Mouse (Mus musculus) heart, embryonic 14.5 days (tissue): Measurements from ENCODE around the gene Nr4a1. TPM values are rescaled to one million over a fixed set of nuclear protein-coding genes. Genes with fewer than 3 reads are reported as not detected.

Experiments
- ATAC-seq: fragments of 200-750 bp; cut with Nextera tagmentation; 2 replicates; pipeline ENCODE4 v1.8.0; 2017; ENCODE audit warnings: low read depth, moderate TSS enrichment; ENCODE audit not compliant: insufficient number of reproducible peaks, insufficient read depth, low FRiP score
- H3K27ac ChIP-seq, 2 experiments: fragments of 200-500 bp in 1 of 2; fragments of 300-500 bp in 1 of 2; sonication (generic) in 1 of 2; replicated peaks in 1 of 2; 2 replicates each; pipeline ENCODE4 v1.5.1; 2012 to 2014; ENCODE audit warnings: low read depth in 2 of 2, low read length in 2 of 2, control low read depth in 1 of 2, mild to moderate bottlenecking in 1 of 2, mixed read lengths in 1 of 2; ENCODE audit not compliant: control insufficient read depth in 1 of 2, insufficient read depth in 1 of 2
- H3K27me3 ChIP-seq: fragments of 300-500 bp; sonication (generic); 2 replicates; pipeline ENCODE4 v1.6.1; 2014; ENCODE audit warnings: mild to moderate bottlenecking, low read length, control low read depth; ENCODE audit not compliant: control insufficient read depth, insufficient read depth
- H3K36me3 ChIP-seq: fragments of 300-500 bp; sonication (generic); 2 replicates; pipeline ENCODE4 v1.6.1; 2014; ENCODE audit warnings: mild to moderate bottlenecking, control low read depth, low read length, mixed read lengths; ENCODE audit not compliant: control insufficient read depth, insufficient read depth
- H3K4me1 ChIP-seq, 2 experiments: fragments of 200-500 bp in 1 of 2; fragments of 300-500 bp in 1 of 2; sonication (generic) in 1 of 2; 2 replicates each; pipeline ENCODE4 v1.6.1; 2012 to 2014; ENCODE audit warnings: low read length in 2 of 2, control low read depth in 1 of 2, mixed read lengths in 1 of 2; ENCODE audit not compliant: control insufficient read depth in 2 of 2, insufficient read depth in 2 of 2
- H3K4me2 ChIP-seq: fragments of 300-500 bp; sonication (generic); 2 replicates; pipeline ENCODE4 v1.6.1; 2014; ENCODE audit warnings: mild to moderate bottlenecking, low read length
- H3K4me3 ChIP-seq, 2 experiments: fragments of 200-500 bp in 1 of 2; fragments of 300-500 bp in 1 of 2; sonication (generic) in 1 of 2; 2 replicates each; pipeline ENCODE4 v1.5.1; 2012 to 2014; ENCODE audit warnings: low read length in 2 of 2, mild to moderate bottlenecking in 2 of 2, control low read depth in 1 of 2, low read depth in 1 of 2, moderate library complexity in 1 of 2; ENCODE audit not compliant: control insufficient read depth in 1 of 2, insufficient read depth in 1 of 2
- H3K9ac ChIP-seq: fragments of 300-500 bp; sonication (generic); 2 replicates; pipeline ENCODE4 v1.6.1; 2014; ENCODE audit warnings: mild to moderate bottlenecking, low read length
- H3K9me3 ChIP-seq: fragments of 300-500 bp; sonication (generic); 2 replicates; pipeline ENCODE4 v1.6.1; 2016; ENCODE audit warnings: low read length, control low read depth; ENCODE audit not compliant: control insufficient read depth
- WGBS: fragments of 180-500 bp; shearing (Covaris S2); extraction: QIAGEN DNeasy Blood & Tissue Kit; methylation state at CpG from one replicate; pipeline ENCODE4 v1.1.7; 2014; 5-methylcytosine and 5-hydroxymethylcytosine counted together
- polyA plus RNA-seq: library from polyadenylated mRNA; unstranded; fragments of >200 nt; fragmentation: Nextera tagmentation; extraction: Ambion mirVana; gene quantifications from 2 replicates; pipeline ENCODE4 v1.2.1, GENCODE M21; 2014

Gene Nr4a1
- polyA plus RNA-seq, 1 experiment from 2014 or later = 6.6 TPM

DNA sequence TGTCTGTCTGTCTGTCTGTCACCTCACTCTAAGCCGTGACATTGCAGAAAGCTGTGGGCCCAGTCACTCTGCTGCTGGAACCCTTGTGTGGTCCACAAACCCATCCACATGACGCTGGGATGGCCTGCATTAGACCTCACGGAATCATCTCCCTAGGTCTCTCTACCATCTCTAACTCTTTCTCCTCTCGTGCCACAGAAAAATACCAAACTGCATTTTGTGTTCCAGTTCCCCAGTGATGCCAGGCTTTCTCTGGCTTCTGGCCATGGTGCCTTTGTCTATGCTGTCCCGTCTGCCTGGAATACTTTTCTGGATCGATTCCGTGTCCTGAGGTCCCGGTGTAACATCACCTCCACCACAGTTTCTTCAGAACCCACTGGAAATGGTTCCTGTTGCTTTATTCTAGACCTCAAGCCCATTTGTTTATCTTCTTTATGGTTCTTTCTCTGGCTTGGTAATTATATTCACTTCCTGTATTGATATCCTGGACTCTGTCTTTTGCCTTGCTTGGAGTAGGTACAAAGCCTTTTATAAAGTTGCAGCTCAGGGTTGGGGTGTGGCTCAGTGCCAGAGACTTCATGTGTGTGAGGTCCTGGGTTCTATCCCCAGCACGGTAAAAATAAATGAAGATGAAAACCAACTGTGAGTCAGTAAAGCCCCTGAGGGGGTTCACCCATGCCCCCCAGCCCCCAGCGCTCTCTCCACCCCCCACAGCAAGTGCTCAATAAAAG is 19.3 kb upstream of the Nr4a1 start:
- Histone ChIP-seq H3K4me1 (peaks cover 13 to 22% of the 10 kb centered on the region in 2 experiments), H3K4me2 (no peak overlapping the region)

DNA sequence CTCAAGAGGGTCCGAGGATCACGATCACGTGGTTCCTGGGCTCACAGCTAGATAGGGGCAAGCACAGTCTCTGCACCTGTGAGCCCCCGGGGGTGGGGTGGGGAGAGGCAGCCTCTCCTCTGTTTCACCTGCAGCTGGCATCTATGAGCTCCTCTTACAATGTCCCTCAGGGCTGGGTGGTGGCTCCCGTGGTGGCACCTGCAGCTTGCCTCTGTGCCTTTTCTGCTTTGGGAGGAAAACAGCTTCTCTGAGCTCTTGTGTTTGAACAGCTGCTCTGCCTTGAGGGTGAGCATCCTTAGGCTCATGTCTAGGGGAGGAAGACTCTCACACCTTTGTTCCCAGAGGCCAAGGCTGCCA is 18.7 kb upstream of the Nr4a1 start:
- Histone ChIP-seq H3K27me3 (no peaks in the 10 kb centered on the region), H3K4me3 (no peak overlapping the region), H3K36me3 (peaks cover 27% of the 10 kb centered on the region), H3K4me2 (no peak overlapping the region), H3K9ac (no peak overlapping the region), H3K9me3 (no peaks in the 10 kb centered on the region), H3K4me1 (peaks cover 13 to 23% of the 10 kb centered on the region in 2 experiments), H3K27ac (no peak overlapping the region)
- no peak for ATAC-seq
- whole genome bisulfite sequencing = 34% methylated on average over 5 of the region's 5 CpGs

More for the DNA sequence above, 19.3 kb upstream of the Nr4a1 start:
- no peak overlapping the region for H3K9ac ChIP-seq
- WGBS = 69% methylated on average over 10 of the region's 10 CpGs
- H3K4me3 ChIP-seq = no peak overlapping the region
- ATAC-seq = no peak
- H3K9me3 ChIP-seq = no peaks in the 10 kb centered on the region
- H3K27me3 ChIP-seq = no peaks in the 10 kb centered on the region
- peaks cover 32% of the 10 kb centered on the region for H3K36me3 ChIP-seq
- no peak overlapping the region for H3K27ac ChIP-seq

DNA sequence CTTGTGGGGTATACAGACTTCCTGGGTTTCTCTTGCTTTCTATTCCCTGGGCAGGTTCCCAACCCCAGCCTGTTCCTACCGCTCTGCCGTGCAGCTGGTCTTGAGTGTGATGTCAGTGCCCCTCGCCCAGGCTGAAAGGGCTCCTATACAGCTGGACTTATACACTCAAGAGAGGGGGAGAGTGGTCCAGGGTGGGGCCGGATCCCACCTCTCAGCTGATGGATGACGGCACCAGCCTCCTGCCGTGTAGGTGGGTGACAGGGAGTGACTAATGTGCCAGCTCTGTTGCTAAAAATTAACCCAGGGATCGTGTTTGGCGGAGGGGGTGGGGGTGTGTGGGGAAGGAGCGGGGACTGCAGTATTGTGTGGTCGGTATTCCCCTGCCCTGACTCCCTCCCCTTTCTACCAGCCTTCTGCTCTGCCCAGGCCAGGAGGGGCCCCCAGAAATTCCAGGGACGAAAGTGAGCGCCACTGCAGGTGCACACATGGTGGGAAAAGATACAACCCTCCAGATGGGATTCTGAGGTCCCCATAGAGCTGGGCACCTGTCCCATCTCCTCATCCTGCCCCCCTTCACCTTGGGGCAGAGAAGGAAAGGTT is 18.2 kb upstream of the Nr4a1 start:
- Histone ChIP-seq H3K4me2 (peak overlapping the region; percentile 9; the same call in 1 of the 2 replicates), H3K36me3 (peaks cover 22% of the 10 kb centered on the region), H3K4me3 (no peak overlapping the region), H3K9ac (no peak overlapping the region), H3K27me3 (no peaks in the 10 kb centered on the region), H3K4me1 (peaks cover 13 to 26% of the 10 kb centered on the region in 2 experiments), H3K27ac (no peak overlapping the region), H3K9me3 (no peaks in the 10 kb centered on the region)
- 35% methylated on average over 11 of the region's 12 CpGs for WGBS
- ATAC-seq = no peak

DNA sequence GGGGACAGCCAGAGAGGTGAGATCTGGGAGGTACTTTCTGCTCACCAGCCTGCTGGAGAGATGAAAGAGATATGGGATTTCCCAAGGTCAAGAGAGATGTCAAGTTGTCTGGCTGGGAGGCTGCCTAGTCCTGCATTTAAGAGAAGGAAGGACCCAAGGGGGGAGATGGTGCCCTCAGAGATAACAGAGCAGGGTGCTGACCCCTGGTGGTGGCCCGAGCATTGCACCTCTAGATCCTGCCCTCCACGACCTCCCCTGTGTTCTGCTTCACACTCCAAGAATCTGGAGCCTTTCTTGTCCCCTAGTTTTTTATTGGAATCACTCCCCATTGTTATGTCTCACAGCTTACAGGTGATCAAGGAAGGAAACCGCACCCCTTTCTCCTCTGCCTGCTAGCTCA is 17.2 kb upstream of the Nr4a1 start:
- H3K27ac ChIP-seq = no peak overlapping the region
- no peak overlapping the region for H3K9ac ChIP-seq
- 6% methylated on average over 3 of the region's 3 CpGs for WGBS

DNA sequence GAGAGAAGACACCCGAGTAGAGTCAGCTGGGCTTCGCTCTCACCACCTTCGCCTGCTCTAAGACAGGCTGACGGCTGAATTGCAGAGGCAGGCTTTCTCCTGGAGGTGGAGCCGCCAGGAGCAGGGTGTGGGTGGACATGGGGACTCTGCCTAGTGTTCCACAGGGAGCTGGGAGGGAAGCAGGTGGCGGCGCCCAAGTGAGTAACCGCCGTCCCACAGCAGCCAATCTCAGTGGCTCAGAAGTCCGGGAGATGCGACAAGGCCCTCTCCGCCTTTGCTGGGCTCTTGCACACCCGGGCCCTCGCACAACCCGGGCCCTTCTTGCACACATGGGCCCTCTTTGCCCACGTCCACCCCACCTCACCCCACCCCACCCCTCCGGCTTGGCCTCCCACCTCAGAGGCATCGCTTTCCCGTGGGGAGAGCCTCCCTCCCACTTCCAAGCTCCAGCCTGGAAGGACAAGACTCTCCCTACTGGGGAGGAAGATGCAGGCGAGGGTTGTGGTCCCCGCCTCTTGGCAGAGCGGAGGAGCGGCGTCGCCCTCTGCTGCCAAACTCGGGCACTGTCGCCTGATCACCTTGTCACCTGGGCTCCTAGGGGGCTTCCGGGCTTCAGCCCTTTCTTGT is 15.1 kb upstream of the Nr4a1 start:
- Histone ChIP-seq H3K4me2 (peak overlapping the region; percentile 77), H3K9ac (peak overlapping the region; percentile 67), H3K27ac (0 out of 4 replicates have a peak overlapping the region, but pooled peaks of 1 of the 2 experiments have one; percentile 25), H3K36me3 (no peaks in the 10 kb centered on the region), H3K4me1 (peaks cover 25 to 41% of the 10 kb centered on the region in 2 experiments), H3K27me3 (no peaks in the 10 kb centered on the region), H3K4me3 (peak overlapping the region; percentile 34 to 35), H3K9me3 (no peaks in the 10 kb centered on the region)
- WGBS = 4% methylated on average over 27 of the region's 28 CpGs
- ATAC-seq = no peak

More for the DNA sequence above, 17.2 kb upstream of the Nr4a1 start:
- Histone ChIP-seq H3K4me2 (no peak overlapping the region), H3K4me1 (peaks cover 19 to 33% of the 10 kb centered on the region in 2 experiments), H3K27me3 (no peaks in the 10 kb centered on the region), H3K4me3 (no peak overlapping the region), H3K9me3 (no peaks in the 10 kb centered on the region), H3K36me3 (peaks cover 11% of the 10 kb centered on the region; the same call in 1 of the 2 replicates)
- ATAC-seq = no peak

DNA sequence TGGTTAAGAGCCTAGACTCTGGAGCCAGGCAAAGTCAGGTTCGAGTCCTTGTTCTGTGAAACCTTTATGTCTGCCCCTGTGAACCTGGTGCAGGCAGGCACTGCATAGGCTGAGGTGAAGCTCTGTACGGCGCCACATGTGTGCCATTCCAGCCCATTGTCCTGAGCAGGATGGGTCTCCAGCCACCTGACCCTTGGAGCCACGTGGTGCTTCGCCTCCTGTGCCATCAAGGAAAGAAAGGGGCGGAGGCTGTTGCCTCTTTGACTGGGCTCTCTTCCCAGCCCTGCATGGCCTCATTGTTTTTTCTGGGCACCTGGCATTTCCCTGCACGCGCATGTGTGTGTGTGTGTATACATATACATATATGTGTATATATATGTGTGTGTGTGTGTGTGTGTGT is 14.2 kb upstream of the Nr4a1 start:
- no peak for ATAC-seq
- H3K27ac ChIP-seq = no peak overlapping the region
- no peak overlapping the region for H3K4me3 ChIP-seq
- no peaks in the 10 kb centered on the region for H3K36me3 ChIP-seq
- H3K27me3 ChIP-seq = no peaks in the 10 kb centered on the region
- 70% methylated on average over 8 of the region's 8 CpGs for WGBS
- H3K4me1 ChIP-seq = peaks cover 25 to 41% of the 10 kb centered on the region in 2 experiments
- no peaks in the 10 kb centered on the region for H3K9me3 ChIP-seq
- no peak overlapping the region for H3K4me2 ChIP-seq
- H3K9ac ChIP-seq = no peak overlapping the region

DNA sequence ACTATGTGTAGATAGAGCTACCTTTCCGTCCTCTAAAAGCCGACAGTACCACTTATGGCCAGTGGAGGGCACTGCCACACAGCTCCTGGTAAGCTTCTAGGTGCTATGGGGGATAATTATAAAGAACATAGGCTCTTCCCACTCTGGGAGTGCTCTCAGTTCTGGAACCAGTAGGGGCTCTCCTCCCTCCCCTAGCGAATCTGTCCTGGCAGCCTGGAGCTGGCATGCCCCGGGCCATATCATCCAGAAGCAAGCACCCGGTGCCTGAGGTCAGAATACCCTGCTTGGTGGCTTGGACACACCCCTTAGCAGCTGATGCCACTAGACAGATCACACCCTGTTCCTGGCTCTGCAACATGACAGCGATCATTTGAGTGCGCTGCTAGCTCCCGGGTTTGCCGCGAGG is 13.3 kb upstream of the Nr4a1 start:
- Histone ChIP-seq H3K27me3 (no peaks in the 10 kb centered on the region), H3K4me1 (peaks cover 22 to 40% of the 10 kb centered on the region in 2 experiments), H3K4me2 (peak overlapping the region; percentile 60), H3K36me3 (no peaks in the 10 kb centered on the region), H3K9me3 (no peaks in the 10 kb centered on the region), H3K4me3 (peak overlapping the region; percentile 21 to 27), H3K9ac (peak overlapping the region; percentile 62), H3K27ac (peak overlapping the region; percentile 99)
- WGBS = 2% methylated on average over 10 of the region's 10 CpGs
- ATAC-seq = peak; percentile 85
